Mouse (Mus musculus) stomach, postnatal 0 days (tissue): ENCODE measurements around the gene 4931406P16Rik.

Experiments
- CTCF ChIP-seq: IDR thresholded peaks from 2 replicates; pipeline ENCODE4 v1.5.1; 2016; ENCODE audit warnings: antibody characterized with exemption, low read depth, mild to moderate bottlenecking, moderate library complexity
- EP300 ChIP-seq: optimal IDR thresholded peaks from 2 replicates; pipeline ENCODE3; 2016; ENCODE audit warnings: antibody characterized with exemption

GRCm38 (mm10) chr7:34347041-34347440 lies 33.7 kb upstream of the 4931406P16Rik start:
- TF ChIP-seq CTCF = no peak
- no peak for TF ChIP-seq EP300
